Mouse (Mus musculus): Measurements from ENCODE around the gene Hbq1b.

DNA sequence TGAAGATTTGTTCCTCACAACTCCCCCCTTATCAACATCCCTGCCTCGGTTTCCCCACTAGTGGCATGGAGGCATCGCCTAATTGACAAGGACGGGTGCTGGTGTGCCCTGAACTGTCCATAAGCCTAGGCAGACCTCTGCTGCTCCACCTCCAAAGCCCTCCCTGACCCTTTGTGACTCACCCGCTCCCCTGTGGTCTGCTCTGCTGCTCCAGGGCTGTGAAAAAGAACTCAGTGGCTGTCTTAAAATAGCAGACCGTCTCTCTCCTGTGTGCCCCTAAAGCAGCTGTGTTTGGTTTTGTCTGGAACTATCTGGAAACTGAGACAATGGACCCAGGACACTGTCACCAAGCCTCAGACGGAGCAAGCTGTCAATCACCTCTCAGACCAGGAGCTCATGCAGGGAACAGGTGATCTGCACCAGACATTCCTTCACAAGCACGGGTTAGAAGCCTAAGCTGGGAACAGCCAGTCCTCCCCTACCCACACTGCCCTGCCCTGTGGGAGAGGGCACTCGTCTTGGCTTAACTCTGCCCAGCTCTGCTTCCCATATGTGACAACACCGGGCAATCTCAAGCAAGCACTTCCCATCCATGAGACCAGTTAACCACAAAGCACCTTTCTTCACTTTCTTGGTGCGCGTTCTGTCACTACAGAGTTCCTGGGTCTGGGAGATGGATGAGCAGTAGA is 33.9 kb downstream of the Hbq1b start:
- TF ChIP-seq GATA1 (IDR thresholded peaks at IDR 0.05; ENCODE audit: borderline replicate concordance, low read length) = no peak
- TF ChIP-seq FLI1 (IDR thresholded peaks at IDR 0.05; ENCODE audit: low read length) = no peak
